Mouse (Mus musculus) lung, postnatal 0 days (tissue): ENCODE data around the gene Gpc6. TPM values are rescaled to one million over a fixed set of nuclear protein-coding genes. Genes with fewer than 3 reads are reported as not detected.
"Not testable (repeated sequence)": the region's sequence is repeated elsewhere in the genome, so short reads cannot be mapped to it uniquely, and the experiment has no call there.

Experiments used
- ATAC-seq: fragments of 200-750 bp; cut with Nextera tagmentation; 2 replicates; pipeline ENCODE4 v1.8.0; 2017; ENCODE audit warnings: moderate library complexity
- DNase-seq: peaks from one replicate; pipeline ENCODE4 v3.0.0-alpha.2; 2016; ENCODE audit warnings: low spot score
- H3K27ac ChIP-seq: fragments of 300-500 bp; sonication (generic); 2 replicates; pipeline ENCODE4 v1.5.1; 2014; ENCODE audit warnings: antibody characterized with exemption, mild to moderate bottlenecking, low read length, mixed read lengths
- H3K27me3 ChIP-seq: fragments of 300-500 bp; sonication (generic); replicated peaks from 2 replicates; pipeline ENCODE4 v1.6.1; 2014; ENCODE audit warnings: low read length, mixed read lengths; ENCODE audit not compliant: insufficient read depth
- H3K36me3 ChIP-seq: fragments of 300-500 bp; sonication (generic); 2 replicates; pipeline ENCODE4 v1.6.1; 2014; ENCODE audit warnings: low read length, mixed read lengths; ENCODE audit not compliant: insufficient read depth
- H3K4me1 ChIP-seq: fragments of 300-500 bp; sonication (generic); 2 replicates; pipeline ENCODE4 v1.6.1; 2014; ENCODE audit warnings: antibody characterized with exemption, low read depth, low read length, mixed read lengths; ENCODE audit not compliant: insufficient read depth
- H3K4me2 ChIP-seq: fragments of 300-500 bp; sonication (generic); replicated peaks from 2 replicates; pipeline ENCODE4 v1.6.1; 2014; ENCODE audit warnings: low read depth, mild to moderate bottlenecking, low read length, moderate library complexity, mixed read lengths
- H3K4me3 ChIP-seq: fragments of 300-500 bp; sonication (generic); 2 replicates; pipeline ENCODE4 v1.5.1; 2014; ENCODE audit warnings: low read depth, low read length
- H3K9ac ChIP-seq: fragments of 300-500 bp; sonication (generic); replicated peaks from 2 replicates; pipeline ENCODE4 v1.6.1; 2014; ENCODE audit warnings: low read depth, mild to moderate bottlenecking
- H3K9me3 ChIP-seq: fragments of 300-500 bp; sonication (generic); 2 replicates; pipeline ENCODE4 v1.6.1; 2016; ENCODE audit warnings: low read length, mixed read lengths
- CTCF ChIP-seq: IDR thresholded peaks from 2 replicates; pipeline ENCODE4 v1.5.1; 2016; ENCODE audit warnings: antibody characterized with exemption, mild to moderate bottlenecking
- EP300 ChIP-seq: IDR thresholded peaks from 2 replicates; pipeline ENCODE4 v1.6.1; 2016; ENCODE audit warnings: antibody characterized with exemption, mild to moderate bottlenecking, control low read depth
- WGBS: fragments of 180-500 bp; shearing (Covaris S2); extraction: QIAGEN DNeasy Blood & Tissue Kit; methylation state at CpG from one replicate; pipeline ENCODE4 v1.1.7; 2014; 5-methylcytosine and 5-hydroxymethylcytosine counted together
- polyA plus RNA-seq: library from polyadenylated mRNA; unstranded; fragments of >200 nt; fragmentation: Nextera tagmentation; extraction: Ambion mirVana; gene quantifications from 2 replicates; pipeline ENCODE4 v1.2.1, GENCODE M21; 2015

The Gpc6 gene
- polyA plus RNA-seq, 1 experiment from 2014 or later, result 3.1 TPM

- Histone ChIP-seq H3K4me3 (no peak overlapping the region), H3K9ac (no peak overlapping the region), H3K36me3 (no peaks in the 10 kb centered on the region), H3K27ac (no peak overlapping the region), H3K4me2 (no peak overlapping the region), H3K27me3 (no peaks in the 10 kb centered on the region), H3K9me3 (no peaks in the 10 kb centered on the region), H3K4me1 (no peaks in the 10 kb centered on the region)
- WGBS, result 55% methylated on average over 6 of the region's 6 CpGs
- DNase-seq (no peak), ATAC-seq (no peak)
- no peak for TF ChIP-seq CTCF
Observed at GRCm38 (mm10) chr14:117419561-117420218, 494.6 kb downstream of the Gpc6 start.

GRCm38 (mm10) chr14:117421170-117421569 is 496.1 kb downstream of the Gpc6 start:
- no peak overlapping the region for H3K4me2 ChIP-seq
- no peak overlapping the region for H3K27ac ChIP-seq
- no peak for TF ChIP-seq CTCF
- TF ChIP-seq EP300, result no peak
- no peak overlapping the region for H3K4me3 ChIP-seq
- no peak for ATAC-seq
- no peaks in the 10 kb centered on the region for H3K4me1 ChIP-seq
- 47% methylated on average over 3 of the region's 3 CpGs for WGBS
- H3K9ac ChIP-seq, result no peak overlapping the region
- H3K9me3 ChIP-seq, result no peaks in the 10 kb centered on the region
- H3K36me3 ChIP-seq, result no peaks in the 10 kb centered on the region
- DNase-seq, result no peak
- no peaks in the 10 kb centered on the region for H3K27me3 ChIP-seq

GRCm38 (mm10) chr14:117426116-117426515 is 501.0 kb downstream of the Gpc6 start:
- Histone ChIP-seq H3K9ac (no peak overlapping the region), H3K9me3 (no peaks in the 10 kb centered on the region), H3K4me1 (no peaks in the 10 kb centered on the region), H3K27me3 (no peaks in the 10 kb centered on the region), H3K4me3 (no peak overlapping the region), H3K27ac (no peak overlapping the region), H3K4me2 (no peak overlapping the region), H3K36me3 (no peaks in the 10 kb centered on the region)
- WGBS, result 67% methylated on average over 7 of the region's 7 CpGs
- ATAC-seq (no peak), DNase-seq (no peak)
- TF ChIP-seq CTCF, result no peak
- no peak for TF ChIP-seq EP300

GRCm38 (mm10) chr14:117427776-117428175 is 502.7 kb downstream of the Gpc6 start:
- WGBS, result 58% methylated on average over 3 of the region's 3 CpGs
- H3K9me3 ChIP-seq, result no peaks in the 10 kb centered on the region
- H3K27me3 ChIP-seq, result no peaks in the 10 kb centered on the region
- H3K9ac ChIP-seq, result no peak overlapping the region
- H3K36me3 ChIP-seq, result no peaks in the 10 kb centered on the region
- H3K4me3 ChIP-seq, result no peak overlapping the region
- no peak overlapping the region for H3K27ac ChIP-seq
- ATAC-seq (no peak), DNase-seq (no peak)
- H3K4me2 ChIP-seq, result no peak overlapping the region
- no peaks in the 10 kb centered on the region for H3K4me1 ChIP-seq
- TF ChIP-seq CTCF (no peak), EP300 (no peak)

- WGBS, result 90% methylated on average over 13 of the region's 13 CpGs
- H3K9me3 ChIP-seq, result no peaks in the 10 kb centered on the region
- no peaks in the 10 kb centered on the region for H3K27me3 ChIP-seq
- no peaks in the 10 kb centered on the region for H3K36me3 ChIP-seq
- no peak overlapping the region for H3K27ac ChIP-seq
- DNase-seq (no peak), ATAC-seq (no peak)
- H3K9ac ChIP-seq, result no peak overlapping the region
- H3K4me2 ChIP-seq, result no peak overlapping the region
- no peak overlapping the region for H3K4me3 ChIP-seq
- H3K4me1 ChIP-seq, result no peaks in the 10 kb centered on the region
- TF ChIP-seq CTCF (no peak), EP300 (no peak)
Observed at GRCm38 (mm10) chr14:117435739-117436138, 510.6 kb downstream of the Gpc6 start.

GRCm38 (mm10) chr14:117446675-117447231 is 521.6 kb downstream of the Gpc6 start:
- ATAC-seq, H3K4me2 ChIP-seq, H3K27me3 ChIP-seq, H3K9ac ChIP-seq, DNase-seq, H3K4me3 ChIP-seq, H3K9me3 ChIP-seq, H3K4me1 ChIP-seq, H3K36me3 ChIP-seq, H3K27ac ChIP-seq: not testable (repeated sequence)
- 93% methylated on average over 2 of the region's 2 CpGs for WGBS
